Mouse (Mus musculus): ENCODE results near the gene Utrn. TPM values are rescaled to one million over a fixed set of nuclear protein-coding genes. Genes with fewer than 3 reads are reported as not detected.

Utrn gene
- polyA plus RNA-seq, 1 experiment from 2014 or later, result 76.0 TPM

- Histone ChIP-seq H3K36me3 (ENCODE audit: insufficient read depth, low read length) (no peaks in the 10 kb centered on the region), H3K9ac (replicated peaks; ENCODE audit: low read length) (no peak overlapping the region), H3K27ac (ENCODE audit: low read length) (no peak overlapping the region), H3K4me3 (ENCODE audit: low read length) (no peak overlapping the region), H3K9me3 (ENCODE audit: low read length) (0 out of 2 replicates have a peak, but pooled peaks cover 2% of the 10 kb centered on the region), H3K4me1 (ENCODE audit: insufficient read depth, low read length) (0 out of 2 replicates have a peak, but pooled peaks cover 11% of the 10 kb centered on the region), H3K4me2 (replicated peaks; ENCODE audit: low read depth, low read length) (no peak overlapping the region), H3K27me3 (ENCODE audit: insufficient read depth, low read length) (no peaks in the 10 kb centered on the region)
- WGBS, result 85% methylated on average over 1 of the region's 1 CpGs
- ATAC-seq (ENCODE audit: low FRiP score, low TSS enrichment), result no peak
Observed at GRCm38 (mm10) chr10:12587318-12587717, 281.8 kb downstream of the Utrn start.

DNA sequence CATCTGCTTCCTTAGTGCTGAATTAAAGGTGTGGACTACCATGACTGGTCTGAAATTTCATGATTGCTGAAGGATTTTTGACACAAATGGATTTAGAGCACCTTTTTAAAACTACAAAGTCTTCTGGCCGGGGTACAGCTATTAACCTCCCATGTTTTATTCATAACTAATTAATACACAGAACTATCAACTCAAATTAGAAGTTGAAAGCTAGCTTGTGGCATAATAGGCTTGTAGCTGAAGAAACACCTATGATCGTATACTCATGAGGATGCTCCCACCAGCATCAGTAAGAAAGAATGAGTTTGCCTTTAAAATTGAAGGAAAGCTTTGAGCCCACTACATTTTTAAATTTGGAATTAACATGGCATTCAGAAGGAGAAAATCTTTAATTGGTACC lies 282.3 kb downstream of the Utrn start:
- H3K9ac ChIP-seq (replicated peaks; ENCODE audit: low read length), result no peak overlapping the region
- 93% methylated on average over 2 of the region's 2 CpGs for WGBS
- H3K36me3 ChIP-seq (ENCODE audit: insufficient read depth, low read length), result no peaks in the 10 kb centered on the region
- no peak overlapping the region for H3K4me3 ChIP-seq (ENCODE audit: low read length)
- H3K4me1 ChIP-seq (ENCODE audit: insufficient read depth, low read length), result 0 out of 2 replicates have a peak, but pooled peaks cover 6% of the 10 kb centered on the region
- H3K27me3 ChIP-seq (ENCODE audit: insufficient read depth, low read length), result no peaks in the 10 kb centered on the region
- ATAC-seq (ENCODE audit: low FRiP score, low TSS enrichment), result no peak
- 0 out of 2 replicates have a peak, but pooled peaks cover 2% of the 10 kb centered on the region for H3K9me3 ChIP-seq (ENCODE audit: low read length)
- H3K4me2 ChIP-seq (replicated peaks; ENCODE audit: low read depth, low read length), result no peak overlapping the region
- H3K27ac ChIP-seq (ENCODE audit: low read length), result no peak overlapping the region

GRCm38 (mm10) chr10:12586200-12586599 lies 283.0 kb downstream of the Utrn start:
- H3K4me3 ChIP-seq (ENCODE audit: low read length), result no peak overlapping the region
- no peak overlapping the region for H3K27ac ChIP-seq (ENCODE audit: low read length)
- ATAC-seq (ENCODE audit: low FRiP score, low TSS enrichment), result no peak
- no peaks in the 10 kb centered on the region for H3K27me3 ChIP-seq (ENCODE audit: insufficient read depth, low read length)
- 0 out of 2 replicates have a peak, but pooled peaks cover 1% of the 10 kb centered on the region for H3K4me1 ChIP-seq (ENCODE audit: insufficient read depth, low read length)
- H3K9me3 ChIP-seq (ENCODE audit: low read length), result 0 out of 2 replicates have a peak, but pooled peaks cover 2% of the 10 kb centered on the region
- no peak overlapping the region for H3K9ac ChIP-seq (replicated peaks; ENCODE audit: low read length)
- H3K4me2 ChIP-seq (replicated peaks; ENCODE audit: low read depth, low read length), result no peak overlapping the region
- no peaks in the 10 kb centered on the region for H3K36me3 ChIP-seq (ENCODE audit: insufficient read depth, low read length)
- WGBS, result 77% methylated on average over 1 of the region's 1 CpGs

DNA sequence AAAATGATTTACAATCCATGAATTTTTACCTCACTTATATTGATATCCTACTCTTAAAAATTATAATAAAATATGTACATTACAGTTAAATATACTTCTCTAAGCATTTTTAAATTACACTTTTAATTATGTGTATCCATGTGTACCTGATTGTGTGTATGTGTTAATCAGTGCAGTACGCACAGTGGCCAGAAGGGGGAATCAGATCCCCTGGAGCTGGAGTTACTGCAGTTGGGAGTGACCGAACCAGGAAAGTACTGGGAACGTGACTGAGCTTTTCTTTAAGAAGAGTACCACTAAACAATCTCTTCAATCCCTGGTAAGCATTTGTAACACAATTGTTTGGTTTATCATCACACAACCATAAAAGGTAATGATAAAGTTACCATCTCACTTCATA lies 285.7 kb downstream of the Utrn start:
- ATAC-seq (ENCODE audit: low FRiP score, low TSS enrichment), result no peak
- no peak overlapping the region for H3K27ac ChIP-seq (ENCODE audit: low read length)
- H3K9me3 ChIP-seq (ENCODE audit: low read length), result 0 out of 2 replicates have a peak, but pooled peaks cover 2% of the 10 kb centered on the region
- H3K27me3 ChIP-seq (ENCODE audit: insufficient read depth, low read length), result no peaks in the 10 kb centered on the region
- no peaks in the 10 kb centered on the region for H3K36me3 ChIP-seq (ENCODE audit: insufficient read depth, low read length)
- WGBS, result 94% methylated on average over 3 of the region's 3 CpGs
- H3K4me3 ChIP-seq (ENCODE audit: low read length), result no peak overlapping the region
- H3K4me1 ChIP-seq (ENCODE audit: insufficient read depth, low read length), result 0 out of 2 replicates have a peak, but pooled peaks cover 4% of the 10 kb centered on the region
- H3K9ac ChIP-seq (replicated peaks; ENCODE audit: low read length), result no peak overlapping the region
- no peak overlapping the region for H3K4me2 ChIP-seq (replicated peaks; ENCODE audit: low read depth, low read length)

- H3K4me2 ChIP-seq (replicated peaks; ENCODE audit: low read depth, low read length), result no peak overlapping the region
- no peaks in the 10 kb centered on the region for H3K36me3 ChIP-seq (ENCODE audit: insufficient read depth, low read length)
- 0 out of 2 replicates have a peak, but pooled peaks cover 2% of the 10 kb centered on the region for H3K9me3 ChIP-seq (ENCODE audit: low read length)
- ATAC-seq (ENCODE audit: low FRiP score, low TSS enrichment), result peak; percentile 93
- 0 out of 2 replicates have a peak, but pooled peaks cover 4% of the 10 kb centered on the region for H3K4me1 ChIP-seq (ENCODE audit: insufficient read depth, low read length)
- no peaks in the 10 kb centered on the region for H3K27me3 ChIP-seq (ENCODE audit: insufficient read depth, low read length)
- WGBS, result 25% methylated on average over 1 of the region's 1 CpGs
- no peak overlapping the region for H3K4me3 ChIP-seq (ENCODE audit: low read length)
- peak overlapping the region; percentile 47; the same call in 1 of the 2 replicates for H3K27ac ChIP-seq (ENCODE audit: low read length)
- H3K9ac ChIP-seq (replicated peaks; ENCODE audit: low read length), result no peak overlapping the region
Observed at GRCm38 (mm10) chr10:12579048-12579447, 290.1 kb downstream of the Utrn start.

DNA sequence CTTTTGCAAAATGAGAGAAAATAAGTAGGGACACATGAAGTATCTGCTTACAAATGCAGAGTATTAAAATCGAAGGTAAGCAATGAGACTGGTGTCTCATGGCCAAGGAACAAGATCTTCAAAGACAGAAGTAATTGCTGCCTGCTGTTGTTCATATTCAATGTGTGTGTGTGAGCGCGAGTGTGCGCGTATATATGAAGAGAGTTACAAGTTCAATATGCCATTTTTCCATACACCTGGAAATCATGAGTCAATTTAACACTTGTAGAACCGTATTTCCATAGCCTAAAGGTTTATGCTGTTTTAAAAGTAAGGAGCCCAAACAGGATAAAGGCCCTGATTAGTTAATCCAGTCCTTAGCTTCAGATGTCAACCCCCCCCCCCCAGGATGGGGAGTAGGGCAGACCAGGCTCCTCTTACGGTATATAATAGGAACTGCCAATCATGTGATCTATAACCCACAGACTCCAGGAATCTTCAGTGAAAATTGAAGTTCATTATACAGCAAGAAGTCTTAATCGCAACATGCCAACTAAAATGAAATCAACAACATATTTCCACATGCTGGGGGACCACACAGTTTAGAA lies 293.2 kb downstream of the Utrn start:
- Histone ChIP-seq H3K36me3 (ENCODE audit: insufficient read depth, low read length) (no peaks in the 10 kb centered on the region), H3K9me3 (ENCODE audit: low read length) (no peaks in the 10 kb centered on the region), H3K4me3 (ENCODE audit: low read length) (no peak overlapping the region), H3K27ac (ENCODE audit: low read length) (no peak overlapping the region), H3K4me2 (replicated peaks; ENCODE audit: low read depth, low read length) (no peak overlapping the region), H3K9ac (replicated peaks; ENCODE audit: low read length) (no peak overlapping the region), H3K27me3 (ENCODE audit: insufficient read depth, low read length) (no peaks in the 10 kb centered on the region), H3K4me1 (ENCODE audit: insufficient read depth, low read length) (peaks cover 8% of the 10 kb centered on the region; the same call in 1 of the 2 replicates)
- WGBS, result 87% methylated on average over 8 of the region's 8 CpGs
- no peak for ATAC-seq (ENCODE audit: low FRiP score, low TSS enrichment)

DNA sequence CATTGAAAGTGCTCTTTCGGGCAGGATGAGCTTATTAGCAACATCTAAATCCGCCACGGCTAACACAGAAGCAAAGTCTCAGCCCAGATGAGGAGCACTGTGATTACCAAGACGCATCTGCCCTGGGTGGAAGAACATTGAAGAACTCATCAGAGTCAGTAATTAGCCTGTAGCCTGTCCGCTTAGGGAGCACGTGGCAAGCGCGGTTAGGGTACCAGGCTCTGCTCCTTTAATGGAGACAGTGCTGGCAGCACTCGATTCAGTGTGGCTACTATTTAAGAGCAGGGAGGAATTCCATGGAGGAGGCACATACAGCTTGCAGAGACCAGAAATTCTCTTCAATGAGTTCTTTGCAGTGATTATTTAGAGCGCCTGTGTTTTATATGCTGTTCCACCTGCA lies 294.4 kb downstream of the Utrn start:
- Histone ChIP-seq H3K27me3 (ENCODE audit: insufficient read depth, low read length) (no peaks in the 10 kb centered on the region), H3K4me3 (ENCODE audit: low read length) (no peak overlapping the region), H3K4me1 (ENCODE audit: insufficient read depth, low read length) (peaks cover 8% of the 10 kb centered on the region; the same call in 1 of the 2 replicates), H3K9me3 (ENCODE audit: low read length) (no peaks in the 10 kb centered on the region), H3K27ac (ENCODE audit: low read length) (no peak overlapping the region), H3K36me3 (ENCODE audit: insufficient read depth, low read length) (no peaks in the 10 kb centered on the region), H3K9ac (replicated peaks; ENCODE audit: low read length) (no peak overlapping the region), H3K4me2 (replicated peaks; ENCODE audit: low read depth, low read length) (no peak overlapping the region)
- ATAC-seq (ENCODE audit: low FRiP score, low TSS enrichment), result no peak
- WGBS, result 73% methylated on average over 10 of the region's 10 CpGs

GRCm38 (mm10) chr10:12573601-12574000 lies 295.6 kb downstream of the Utrn start:
- no peak overlapping the region for H3K9ac ChIP-seq (replicated peaks; ENCODE audit: low read length)
- no peaks in the 10 kb centered on the region for H3K27me3 ChIP-seq (ENCODE audit: insufficient read depth, low read length)
- no peak overlapping the region for H3K4me2 ChIP-seq (replicated peaks; ENCODE audit: low read depth, low read length)
- no peak overlapping the region for H3K4me3 ChIP-seq (ENCODE audit: low read length)
- no peaks in the 10 kb centered on the region for H3K9me3 ChIP-seq (ENCODE audit: low read length)
- WGBS, result 8% methylated on average over 5 of the region's 6 CpGs
- no peak; the same call in 1 of the 2 replicates for ATAC-seq (ENCODE audit: low FRiP score, low TSS enrichment)
- no peaks in the 10 kb centered on the region for H3K36me3 ChIP-seq (ENCODE audit: insufficient read depth, low read length)
- no peak overlapping the region for H3K27ac ChIP-seq (ENCODE audit: low read length)
- peaks cover 5% of the 10 kb centered on the region; the same call in 1 of the 2 replicates for H3K4me1 ChIP-seq (ENCODE audit: insufficient read depth, low read length)

GRCm38 (mm10) chr10:12572759-12573158 lies 296.4 kb downstream of the Utrn start:
- no peak for ATAC-seq (ENCODE audit: low FRiP score, low TSS enrichment)
- no peaks in the 10 kb centered on the region for H3K27me3 ChIP-seq (ENCODE audit: insufficient read depth, low read length)
- H3K36me3 ChIP-seq (ENCODE audit: insufficient read depth, low read length), result no peaks in the 10 kb centered on the region
- H3K9me3 ChIP-seq (ENCODE audit: low read length), result no peaks in the 10 kb centered on the region
- no peak overlapping the region for H3K27ac ChIP-seq (ENCODE audit: low read length)
- no peak overlapping the region for H3K4me3 ChIP-seq (ENCODE audit: low read length)
- H3K9ac ChIP-seq (replicated peaks; ENCODE audit: low read length), result no peak overlapping the region
- H3K4me2 ChIP-seq (replicated peaks; ENCODE audit: low read depth, low read length), result no peak overlapping the region
- peaks cover 5% of the 10 kb centered on the region; the same call in 1 of the 2 replicates for H3K4me1 ChIP-seq (ENCODE audit: insufficient read depth, low read length)
- 46% methylated on average over 4 of the region's 4 CpGs for WGBS

DNA sequence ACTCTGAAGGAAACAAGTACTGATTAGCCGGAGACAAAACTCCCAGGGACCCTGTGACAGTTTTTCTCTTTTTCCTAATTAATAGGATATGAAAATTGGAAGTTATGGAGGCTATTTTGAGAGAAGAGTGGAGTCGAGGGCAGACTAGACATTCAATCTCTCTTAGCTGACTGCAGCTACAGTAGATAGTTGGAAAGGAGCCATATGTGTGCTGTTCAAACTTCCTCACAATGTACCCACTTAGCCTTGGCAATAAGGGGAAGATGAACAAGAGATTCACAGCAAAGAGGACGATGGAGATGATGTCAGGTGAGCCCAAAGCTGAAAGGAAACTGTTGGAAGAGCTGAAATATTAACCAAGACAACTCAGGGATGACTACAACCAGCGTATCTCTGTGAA lies 304.7 kb downstream of the Utrn start:
- Histone ChIP-seq H3K27ac (ENCODE audit: low read length) (no peak overlapping the region), H3K4me1 (ENCODE audit: insufficient read depth, low read length) (no peaks in the 10 kb centered on the region), H3K27me3 (ENCODE audit: insufficient read depth, low read length) (no peaks in the 10 kb centered on the region), H3K4me2 (replicated peaks; ENCODE audit: low read depth, low read length) (no peak overlapping the region), H3K9ac (replicated peaks; ENCODE audit: low read length) (no peak overlapping the region), H3K4me3 (ENCODE audit: low read length) (no peak overlapping the region), H3K9me3 (ENCODE audit: low read length) (no peaks in the 10 kb centered on the region), H3K36me3 (ENCODE audit: insufficient read depth, low read length) (no peaks in the 10 kb centered on the region)
- 71% methylated on average over 4 of the region's 4 CpGs for WGBS
- no peak for ATAC-seq (ENCODE audit: low FRiP score, low TSS enrichment)

Data from kidney, embryonic 16.5 days (tissue).